Mouse (Mus musculus) midbrain, postnatal 0 days (tissue): ENCODE data around the gene Slc45a1. TPM values are rescaled to one million over a fixed set of nuclear protein-coding genes. Genes with fewer than 3 reads are reported as not detected.
A peak's percentile ranks its signal among the peaks of the same experiment; 100 is the strongest.

Experiments used
- ATAC-seq: fragments of 200-750 bp; cut with Nextera tagmentation; 2 replicates; pipeline ENCODE4 v1.8.0; 2017; ENCODE audit warnings: moderate number of reproducible peaks, mild to moderate bottlenecking, moderate TSS enrichment, moderate library complexity; ENCODE audit not compliant: low FRiP score
- DNase-seq: peaks from one replicate; pipeline ENCODE4 v3.0.0-alpha.2; 2015; ENCODE audit warnings: low spot score
- H3K27ac ChIP-seq: fragments of 300-500 bp; sonication (generic); 2 replicates; pipeline ENCODE4 v1.5.1; 2014; ENCODE audit warnings: low read depth, mild to moderate bottlenecking, low read length, mixed read lengths
- H3K27me3 ChIP-seq: fragments of 300-500 bp; sonication (generic); 2 replicates; pipeline ENCODE4 v1.6.1; 2014; ENCODE audit warnings: low read length, control low read depth, mixed read lengths; ENCODE audit not compliant: insufficient read depth
- H3K36me3 ChIP-seq: fragments of 300-500 bp; sonication (generic); 2 replicates; pipeline ENCODE4 v1.6.1; 2014; ENCODE audit warnings: low read length, control low read depth, mixed read lengths; ENCODE audit not compliant: insufficient read depth
- H3K4me1 ChIP-seq: fragments of 300-500 bp; sonication (generic); 2 replicates; pipeline ENCODE4 v1.6.1; 2014; ENCODE audit warnings: mild to moderate bottlenecking, control low read depth, antibody characterized with exemption, low read length, mixed read lengths; ENCODE audit not compliant: insufficient read depth
- H3K4me2 ChIP-seq: fragments of 300-500 bp; sonication (generic); 2 replicates; pipeline ENCODE4 v1.6.1; 2014; ENCODE audit warnings: low read depth, mild to moderate bottlenecking, low read length, mixed read lengths; ENCODE audit not compliant: poor library complexity, severe bottlenecking
- H3K4me3 ChIP-seq: fragments of 300-500 bp; sonication (generic); 2 replicates; pipeline ENCODE4 v1.5.1; 2014; ENCODE audit warnings: low read depth, mild to moderate bottlenecking, low read length, moderate library complexity
- H3K9ac ChIP-seq: fragments of 300-500 bp; sonication (generic); replicated peaks from 2 replicates; pipeline ENCODE4 v1.6.1; 2014; ENCODE audit warnings: mild to moderate bottlenecking, low read length, moderate library complexity, mixed read lengths; ENCODE audit not compliant: poor library complexity, severe bottlenecking
- H3K9me3 ChIP-seq: fragments of 300-500 bp; sonication (generic); 2 replicates; pipeline ENCODE4 v1.6.1; 2016; ENCODE audit warnings: low read length, control low read depth
- CTCF ChIP-seq: IDR thresholded peaks from 2 replicates; pipeline ENCODE4 v1.5.1; 2016; ENCODE audit warnings: antibody characterized with exemption, mild to moderate bottlenecking
- WGBS: fragments of 180-500 bp; shearing (Covaris S2); extraction: QIAGEN DNeasy Blood & Tissue Kit; methylation state at CpG from one replicate; pipeline ENCODE4 v1.1.7; 2014; 5-methylcytosine and 5-hydroxymethylcytosine counted together
- polyA plus RNA-seq: library from polyadenylated mRNA; unstranded; fragments of >200 nt; fragmentation: Nextera tagmentation; extraction: Ambion mirVana; gene quantifications from 2 replicates; pipeline ENCODE4 v1.2.1, GENCODE M21; 2015
- total RNA-seq: library from RNA; depleted of rRNA; stranded (reverse); fragments of >200 nt; gene quantifications from 2 replicates; pipeline ENCODE4 v1.2.3, GENCODE M21; 2014

Slc45a1 gene
- total and polyA plus RNA-seq, 2 experiments from 2014 or later, result 49.1 to 54.8 TPM

DNA sequence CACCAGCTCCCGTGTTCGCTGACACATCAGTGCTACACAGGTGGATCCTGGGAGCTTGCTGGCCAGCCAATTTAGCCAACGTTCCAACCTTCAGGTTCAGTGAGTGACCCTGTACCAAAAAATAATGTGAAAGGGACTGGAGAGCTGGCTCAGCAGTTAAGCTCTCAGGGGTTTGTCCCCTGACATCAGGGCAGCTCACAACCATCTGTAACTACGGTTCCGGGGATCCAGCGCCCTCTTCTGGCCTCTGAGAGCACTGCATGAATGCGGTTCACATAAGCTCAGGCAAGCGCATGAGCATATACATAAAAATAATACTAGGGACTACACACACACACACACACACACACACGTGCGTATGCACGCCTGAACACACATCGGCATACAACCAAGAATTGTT lies 11.2 kb upstream of the Slc45a1 start:
- ATAC-seq (no peak), DNase-seq (peak; percentile 51)
- 60% methylated on average over 12 of the region's 12 CpGs for WGBS

DNA sequence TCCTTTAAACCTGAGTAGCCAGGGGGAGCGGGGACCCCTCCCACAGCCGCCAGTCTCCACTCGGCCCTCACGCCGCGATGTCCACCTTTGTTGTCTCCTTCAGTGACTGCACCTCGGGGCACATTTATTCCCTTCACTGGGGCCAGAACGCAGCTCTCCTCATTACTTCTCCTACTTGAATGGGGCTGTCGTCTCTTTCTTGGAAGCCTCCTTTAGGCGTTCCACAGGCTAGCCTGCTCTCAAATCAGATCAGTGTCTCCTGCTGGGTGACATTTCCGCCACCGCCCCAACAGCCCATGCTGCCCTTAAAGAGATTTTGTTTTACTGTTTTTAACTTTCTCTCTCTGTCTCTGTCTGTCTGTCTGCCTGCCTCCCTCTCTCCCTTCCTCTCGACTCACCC lies 9.9 kb upstream of the Slc45a1 start:
- DNase-seq (no peak), ATAC-seq (no peak)
- 0 out of 2 replicates have a peak overlapping the region, but pooled peaks have one; percentile 2 for H3K4me3 ChIP-seq
- TF ChIP-seq CTCF, result no peak
- H3K27me3 ChIP-seq, result no peaks in the 10 kb centered on the region
- H3K9ac ChIP-seq, result no peak overlapping the region
- H3K36me3 ChIP-seq, result no peaks in the 10 kb centered on the region
- no peaks in the 10 kb centered on the region for H3K9me3 ChIP-seq
- no peaks in the 10 kb centered on the region for H3K4me1 ChIP-seq
- peak overlapping the region; percentile 22 for H3K4me2 ChIP-seq
- WGBS, result 8% methylated on average over 13 of the region's 13 CpGs
- no peak overlapping the region for H3K27ac ChIP-seq

More for the DNA sequence above, 11.2 kb upstream of the Slc45a1 start:
- no peak overlapping the region for H3K27ac ChIP-seq
- no peak overlapping the region for H3K4me3 ChIP-seq
- no peaks in the 10 kb centered on the region for H3K9me3 ChIP-seq
- H3K27me3 ChIP-seq, result no peaks in the 10 kb centered on the region
- H3K4me2 ChIP-seq, result no peak overlapping the region
- H3K9ac ChIP-seq, result no peak overlapping the region
- H3K36me3 ChIP-seq, result no peaks in the 10 kb centered on the region
- H3K4me1 ChIP-seq, result no peaks in the 10 kb centered on the region
- peak; percentile 71 for TF ChIP-seq CTCF

DNA sequence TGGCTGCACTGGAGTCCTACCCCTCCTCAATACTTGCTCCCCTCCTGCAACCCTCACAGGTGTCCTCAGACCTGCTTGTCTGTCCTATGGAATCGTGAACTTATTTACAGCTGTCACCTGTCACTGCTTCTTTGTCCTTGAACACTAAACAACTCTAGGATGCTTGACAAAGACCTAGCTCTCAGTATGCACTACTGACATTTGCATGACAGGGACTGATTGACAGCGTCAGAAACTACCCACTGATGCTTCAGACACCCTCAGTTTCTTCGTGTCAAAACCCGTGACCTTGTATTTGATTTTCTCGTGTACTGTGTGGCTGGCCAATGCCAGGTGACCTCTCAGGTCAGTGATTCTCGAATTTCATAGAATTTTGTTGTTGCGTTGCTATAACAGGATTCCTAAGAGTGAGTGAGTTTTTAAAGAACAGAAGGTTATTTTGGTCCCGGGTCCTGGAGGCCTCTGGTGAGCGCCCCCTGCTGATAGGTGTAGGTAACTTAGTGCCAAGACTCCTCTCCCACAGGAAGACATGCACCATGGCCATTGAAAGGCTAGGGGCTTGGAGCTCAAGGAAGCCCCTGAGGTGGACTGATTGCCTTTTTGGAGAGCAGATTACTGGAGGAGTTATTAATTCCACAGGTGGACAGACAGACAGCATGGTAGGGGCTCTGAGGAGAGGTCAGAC lies 8.1 kb upstream of the Slc45a1 start:
- H3K9me3 ChIP-seq, result no peaks in the 10 kb centered on the region
- no peak overlapping the region for H3K9ac ChIP-seq
- H3K4me1 ChIP-seq, result no peaks in the 10 kb centered on the region
- no peaks in the 10 kb centered on the region for H3K27me3 ChIP-seq
- DNase-seq (no peak), ATAC-seq (no peak)
- no peaks in the 10 kb centered on the region for H3K36me3 ChIP-seq
- H3K4me3 ChIP-seq, result no peak overlapping the region
- TF ChIP-seq CTCF, result peak; percentile 39
- H3K4me2 ChIP-seq, result no peak overlapping the region
- 77% methylated on average over 9 of the region's 9 CpGs for WGBS
- H3K27ac ChIP-seq, result no peak overlapping the region

DNA sequence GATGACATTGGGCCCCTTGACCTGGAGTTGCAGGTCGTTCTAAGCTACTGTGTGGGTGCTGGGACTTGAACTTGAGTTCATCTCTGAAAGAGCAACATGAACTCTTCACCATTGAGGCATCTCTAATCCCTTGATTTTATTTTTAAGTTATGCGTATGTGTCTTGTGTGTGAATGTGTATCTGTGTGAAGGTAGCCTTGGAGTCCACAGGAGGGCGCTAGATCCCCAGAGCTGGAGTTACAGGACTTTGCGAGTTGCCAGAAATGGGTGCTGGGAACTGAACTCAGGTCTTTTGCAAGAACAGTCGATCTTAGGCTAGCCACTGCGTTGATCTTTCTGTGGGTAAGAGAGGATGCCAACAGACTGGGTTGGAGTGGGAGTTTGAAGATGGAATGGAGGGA lies 4.5 kb upstream of the Slc45a1 start:
- H3K36me3 ChIP-seq, result no peaks in the 10 kb centered on the region

DNA sequence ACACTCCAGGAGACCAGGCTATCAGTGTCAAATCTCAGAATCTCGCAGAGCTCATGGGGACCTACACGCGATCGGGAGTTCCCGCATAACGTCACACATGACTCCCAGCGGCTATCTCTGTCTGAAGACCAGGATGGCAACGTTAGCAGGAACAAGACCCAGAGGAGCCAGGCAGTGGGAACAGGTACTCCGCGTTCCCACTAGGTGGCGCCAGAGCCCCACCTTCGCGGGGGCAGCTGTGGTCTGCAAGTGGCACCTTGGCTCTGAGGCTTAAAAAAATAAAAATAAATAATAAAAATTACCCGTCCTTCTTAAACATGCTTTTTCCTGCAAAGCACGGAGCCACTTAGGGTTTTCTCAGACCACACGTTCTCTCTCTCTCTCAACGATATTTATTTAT lies 4.0 kb upstream of the Slc45a1 start:
- 3% methylated on average over 17 of the region's 17 CpGs for WGBS
- H3K4me2 ChIP-seq, result no peak overlapping the region; the same call in 1 of the 2 replicates
- peak; percentile 61; the same call in 1 of the 2 replicates for ATAC-seq

More for the DNA sequence above, 4.5 kb upstream of the Slc45a1 start:
- Histone ChIP-seq H3K4me2 (no peak overlapping the region), H3K4me1 (no peaks in the 10 kb centered on the region), H3K27me3 (no peaks in the 10 kb centered on the region), H3K9me3 (no peaks in the 10 kb centered on the region), H3K9ac (no peak overlapping the region), H3K27ac (no peak overlapping the region), H3K4me3 (no peak overlapping the region)
- ATAC-seq (no peak), DNase-seq (no peak)
- TF ChIP-seq CTCF, result peak; percentile 49
- 84% methylated on average over 6 of the region's 6 CpGs for WGBS

DNA sequence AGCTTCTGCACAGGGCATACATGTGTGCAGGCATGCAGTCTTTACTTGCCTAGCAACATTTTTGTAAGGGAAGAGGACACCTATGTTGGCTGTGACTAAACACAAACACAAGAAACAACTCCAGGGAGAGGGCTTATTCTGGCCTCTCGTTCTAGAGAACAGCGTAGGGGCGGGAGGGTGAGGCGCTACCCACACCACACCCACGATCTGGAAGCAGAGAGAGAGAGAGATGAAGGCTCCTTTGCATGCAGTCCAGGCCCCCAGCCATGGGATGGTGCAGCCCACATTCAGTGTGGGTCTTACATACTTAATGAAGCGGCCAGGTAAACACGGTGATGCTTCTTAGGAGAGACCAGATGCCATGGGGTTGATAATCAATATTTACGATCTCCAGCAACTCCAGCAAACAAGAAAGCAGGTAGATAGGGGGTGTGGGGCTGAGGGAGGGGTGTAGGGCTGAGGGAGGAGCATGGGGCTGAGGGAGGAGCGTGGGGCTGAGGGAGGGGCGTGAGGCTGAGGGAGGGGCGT lies 1.2 kb upstream of the Slc45a1 start:
- Histone ChIP-seq H3K27ac (no peak overlapping the region), H3K9ac (no peak overlapping the region), H3K27me3 (no peaks in the 10 kb centered on the region), H3K4me1 (no peaks in the 10 kb centered on the region), H3K36me3 (0 out of 2 replicates have a peak, but pooled peaks cover 4% of the 10 kb centered on the region), H3K4me2 (no peak overlapping the region), H3K9me3 (no peaks in the 10 kb centered on the region), H3K4me3 (no peak overlapping the region)
- 43% methylated on average over 9 of the region's 11 CpGs for WGBS
- DNase-seq (no peak), ATAC-seq (no peak)
- TF ChIP-seq CTCF, result no peak

More for the DNA sequence above, 4.0 kb upstream of the Slc45a1 start:
- TF ChIP-seq CTCF, result peak; percentile 96
- peak; percentile 85 for DNase-seq
- Histone ChIP-seq H3K27ac (no peak overlapping the region), H3K4me1 (no peaks in the 10 kb centered on the region), H3K4me3 (no peak overlapping the region), H3K9me3 (no peaks in the 10 kb centered on the region), H3K27me3 (no peaks in the 10 kb centered on the region), H3K36me3 (no peaks in the 10 kb centered on the region), H3K9ac (no peak overlapping the region)
